Mouse (Mus musculus) brain, embryonic 14.5 days (tissue): ENCODE data around the gene Agrp.

ENCODE experiments used
- CTCF ChIP-seq: fragments of 200-500 bp; IDR thresholded peaks from 2 replicates; pipeline ENCODE4 v1.5.1; 2012; ENCODE audit warnings: inconsistent platforms, mild to moderate bottlenecking, moderate library complexity, borderline replicate concordance; ENCODE audit not compliant: insufficient read depth, insufficient read length; ENCODE audit errors: extremely low read depth
- POLR2A ChIP-seq: fragments of 200-500 bp; IDR thresholded peaks from 2 replicates; pipeline ENCODE4 v1.6.1; 2012; ENCODE audit warnings: mild to moderate bottlenecking, inconsistent platforms, borderline replicate concordance; ENCODE audit not compliant: poor library complexity, insufficient read depth, insufficient read length, severe bottlenecking; ENCODE audit errors: extremely low read depth

GRCm38 (mm10) chr8:105533439-105533838 is 103.8 kb downstream of the Agrp start:
- TF ChIP-seq POLR2A, result no peak
- no peak for TF ChIP-seq CTCF
